Mouse (Mus musculus): ENCODE measurements around the gene Vmn1r61.

Vmn1r61 gene

DNA sequence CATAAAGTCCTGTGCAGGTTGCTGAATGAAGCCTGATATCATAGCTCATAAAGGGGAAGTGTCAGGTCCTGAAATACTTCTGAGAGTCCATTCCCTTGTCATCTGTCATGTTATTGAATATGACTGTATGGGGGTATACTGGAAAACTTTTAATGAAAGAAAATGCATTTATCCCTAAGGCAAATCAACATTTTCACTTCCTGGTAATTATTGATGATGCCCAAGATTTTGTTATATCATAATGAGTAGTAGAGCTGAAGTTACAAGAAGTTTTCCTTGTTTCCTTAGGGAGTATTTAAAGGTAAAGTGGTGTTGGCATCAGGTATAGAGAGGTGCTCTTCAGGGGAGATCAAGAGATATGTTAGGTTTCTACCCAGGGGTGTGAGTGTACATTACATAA, at the start of gene Vmn1r61:
TSS of gene Vmn1r61 (minus strand) at position 101 of the 400 bp plus-strand sequence.
- no peak for DNase-seq (ENCODE audit: extremely low spot score, low read depth, low spot score)

Data from hindlimb bud, embryonic 11.5 days (tissue).